Mouse (Mus musculus) cerebral cortex, adult 2 months (tissue): ENCODE data around the gene Mettl16.

Experiments
- WGBS: fragments of 180-500 bp; shearing (Covaris S2); methylation state at CpG from one replicate; pipeline ENCODE4 v1.1.7; 2018; 5-methylcytosine and 5-hydroxymethylcytosine counted together

Gene Mettl16

DNA sequence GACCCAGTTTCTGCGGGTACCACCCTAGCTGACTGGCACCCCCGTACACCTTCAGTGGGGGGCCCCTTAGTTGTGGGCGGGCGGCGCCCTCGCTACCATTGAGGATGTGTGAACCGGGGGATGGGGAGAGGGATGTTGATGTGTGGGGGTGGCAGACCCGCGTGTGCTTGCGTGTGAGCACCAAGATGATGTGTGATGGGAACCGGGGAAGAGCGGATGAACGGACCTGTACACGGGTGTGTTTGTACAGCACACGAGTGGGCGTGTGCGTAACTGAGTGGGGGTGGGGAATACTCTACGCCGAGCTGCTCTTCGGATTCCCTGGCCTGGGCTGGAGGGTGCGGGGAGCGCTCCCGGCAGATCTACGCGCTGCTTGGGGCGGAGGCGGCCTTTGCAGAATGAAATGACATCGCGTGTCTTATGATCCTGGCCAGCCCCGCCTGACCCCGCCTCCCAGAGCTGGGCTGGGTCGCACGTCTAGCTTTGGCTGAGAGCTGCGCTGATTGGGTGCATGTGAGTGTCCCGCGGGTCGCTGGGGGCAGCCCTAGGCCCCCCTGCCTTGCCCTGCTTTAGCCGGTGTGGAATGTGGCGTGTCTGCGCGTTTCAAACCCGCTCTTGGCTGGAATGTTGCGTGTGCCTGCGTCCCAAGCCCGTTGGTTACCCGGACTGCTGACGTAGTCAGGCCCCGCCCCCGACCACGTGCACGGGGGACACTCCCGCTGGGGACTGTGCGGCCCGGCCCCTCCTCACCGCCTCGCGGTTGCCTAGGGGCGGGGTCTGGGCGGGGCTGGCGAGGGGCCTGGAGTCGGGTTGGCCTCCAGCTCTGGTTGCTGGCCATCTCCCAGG is 61.2 kb downstream of the Mettl16 start:
- under 1% methylated on average over 61 of the region's 61 CpGs for WGBS

DNA sequence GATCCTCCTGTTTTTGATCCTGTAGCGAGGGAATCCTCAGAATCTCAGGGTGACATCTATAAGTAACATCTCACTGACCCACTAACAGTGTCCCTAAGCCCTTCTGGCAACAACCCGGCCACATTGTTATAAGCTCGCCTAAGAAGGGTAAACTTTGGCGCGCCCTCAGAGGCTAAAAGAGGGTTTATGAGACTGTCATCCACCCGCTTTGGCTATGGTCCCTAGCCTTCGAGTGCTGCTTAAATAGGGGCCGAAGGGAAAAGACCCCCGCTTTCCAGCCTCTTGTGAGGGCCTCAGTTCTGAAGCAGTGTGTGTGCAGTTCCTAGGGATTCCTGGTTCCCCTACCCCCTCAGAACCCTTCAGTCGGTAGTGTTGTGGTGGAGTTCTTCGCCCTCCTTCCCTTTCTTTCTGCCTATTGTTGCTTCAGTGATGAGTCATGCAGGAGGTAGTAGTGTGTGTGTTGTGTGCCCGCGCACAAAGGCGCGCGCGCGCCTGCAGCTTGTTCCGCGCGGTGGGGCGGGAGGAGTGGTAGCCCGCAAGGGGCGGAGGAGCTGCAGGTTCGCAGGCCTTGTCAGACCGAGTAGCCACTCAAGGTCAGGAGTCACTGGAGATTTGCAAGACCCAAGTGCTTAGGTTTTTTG is 62.0 kb downstream of the Mettl16 start:
- under 1% methylated on average over 26 of the region's 26 CpGs for WGBS

DNA sequence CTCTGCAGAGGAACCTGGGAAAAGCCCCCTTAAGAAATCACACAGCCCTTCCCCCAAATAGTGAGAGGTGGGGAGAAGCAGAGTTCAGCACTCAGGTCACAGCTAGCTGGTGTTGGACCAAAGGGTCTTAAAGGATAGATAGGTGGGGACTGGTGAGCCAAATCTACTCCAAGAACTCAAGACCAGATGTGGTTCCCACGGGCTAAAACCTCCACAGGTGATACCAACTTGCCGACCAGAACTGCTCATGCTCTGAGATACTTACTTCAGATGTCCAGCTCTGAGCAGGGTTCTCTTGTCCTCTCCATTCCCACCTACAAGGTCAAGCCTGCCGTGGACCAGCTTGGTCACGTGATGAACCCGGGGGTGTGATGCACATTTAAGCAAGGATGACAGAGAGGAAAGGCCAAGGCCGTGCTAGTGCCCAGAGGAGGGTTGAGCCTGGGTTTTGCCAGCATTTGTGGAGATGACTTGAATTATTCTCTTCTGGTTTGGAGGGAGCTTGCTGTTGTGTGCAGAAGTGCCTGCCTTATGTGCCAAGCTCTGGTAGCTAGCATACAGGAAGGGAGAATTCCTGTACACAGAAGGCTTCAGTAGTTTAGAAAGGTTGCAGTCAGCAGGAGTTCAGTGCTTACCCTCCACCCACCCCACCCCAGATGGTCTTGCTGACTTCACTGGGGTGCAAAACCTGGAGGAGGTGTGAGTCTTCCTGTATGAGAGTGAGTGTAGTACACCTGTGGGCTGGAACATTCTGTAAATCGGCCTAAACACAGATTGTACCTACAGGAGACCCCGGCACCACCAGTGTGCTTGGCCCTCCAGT is 63.1 kb downstream of the Mettl16 start:
- 55% methylated on average over 8 of the region's 8 CpGs for WGBS

DNA sequence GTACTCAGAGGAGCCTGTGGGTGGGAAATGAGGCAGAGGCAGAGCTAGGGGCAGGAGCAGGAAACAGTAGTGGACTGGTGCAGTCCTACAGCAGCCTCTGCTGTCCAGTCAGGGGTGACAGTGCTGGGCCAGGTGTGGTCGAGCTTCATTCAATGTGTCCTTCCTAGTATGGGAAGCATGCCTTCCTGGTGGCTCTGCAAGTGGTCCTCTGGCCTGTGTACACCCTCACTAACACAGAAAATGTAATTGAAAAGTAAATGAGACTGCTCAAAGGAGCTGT is 63.7 kb downstream of the Mettl16 start:
- 30% methylated on average over 1 of the region's 1 CpGs for WGBS

DNA sequence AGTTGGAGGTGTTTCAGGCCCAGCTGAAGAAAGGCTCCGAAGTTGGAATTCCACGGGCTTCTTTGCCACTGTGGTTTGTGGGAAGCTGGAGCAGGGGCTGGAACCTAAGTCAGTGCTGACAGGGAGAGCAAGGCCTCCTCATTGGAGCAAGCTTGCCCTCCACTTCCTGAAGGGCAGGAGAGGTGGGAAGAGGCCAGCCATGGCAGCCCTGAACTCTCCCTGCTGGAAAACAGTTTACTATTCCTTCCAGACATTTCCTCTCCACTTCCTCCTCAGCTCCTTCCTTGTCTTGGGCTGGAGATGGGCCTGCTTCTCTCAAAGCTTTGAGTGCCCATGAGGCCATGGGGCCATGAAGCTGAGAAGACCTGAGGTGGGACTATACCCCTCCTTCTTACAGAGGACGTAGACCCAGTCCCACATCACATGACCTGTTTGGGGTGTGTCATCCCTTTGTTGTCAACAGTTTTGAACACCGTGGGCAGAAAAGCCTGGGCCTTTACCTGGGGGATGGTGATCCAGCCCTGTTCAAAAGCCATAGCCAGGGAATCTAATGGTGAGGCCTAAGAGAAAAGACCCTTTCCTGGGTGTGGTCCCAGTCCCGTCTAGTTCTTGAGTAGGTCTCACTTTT is 64.1 kb downstream of the Mettl16 start:
- 21% methylated on average over 5 of the region's 5 CpGs for WGBS

DNA sequence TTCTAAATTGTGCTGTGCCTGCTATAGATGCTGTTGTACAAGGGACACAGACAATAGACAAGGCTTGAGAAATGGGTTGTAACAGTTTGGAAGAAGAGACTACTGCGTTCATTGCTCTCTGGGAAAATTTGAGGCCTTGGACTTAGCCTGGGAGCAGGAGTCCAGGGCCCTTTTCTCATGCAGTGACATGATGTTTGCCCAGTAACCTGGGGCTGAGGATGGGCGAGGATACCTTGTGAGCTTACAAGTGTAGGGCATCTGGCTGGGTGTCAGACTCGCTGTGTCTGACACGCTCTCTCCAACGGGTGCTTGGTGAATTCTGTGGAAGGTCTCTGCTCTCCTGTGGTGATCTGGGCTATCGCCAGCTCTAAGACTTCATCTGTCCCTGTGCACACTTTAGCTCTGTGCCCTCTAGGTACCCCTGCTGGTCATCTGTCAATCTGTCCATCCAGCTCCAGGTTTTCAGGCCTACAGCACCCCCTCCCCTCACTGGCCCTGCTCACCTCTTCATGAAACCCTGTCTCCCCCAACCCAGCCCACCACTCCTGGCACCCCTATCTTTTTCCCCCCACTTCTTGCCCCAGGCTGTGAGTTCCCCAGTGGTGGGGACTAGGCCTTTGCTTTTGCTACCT is 65.1 kb downstream of the Mettl16 start:
- WGBS: 76% methylated on average over 6 of the region's 6 CpGs

DNA sequence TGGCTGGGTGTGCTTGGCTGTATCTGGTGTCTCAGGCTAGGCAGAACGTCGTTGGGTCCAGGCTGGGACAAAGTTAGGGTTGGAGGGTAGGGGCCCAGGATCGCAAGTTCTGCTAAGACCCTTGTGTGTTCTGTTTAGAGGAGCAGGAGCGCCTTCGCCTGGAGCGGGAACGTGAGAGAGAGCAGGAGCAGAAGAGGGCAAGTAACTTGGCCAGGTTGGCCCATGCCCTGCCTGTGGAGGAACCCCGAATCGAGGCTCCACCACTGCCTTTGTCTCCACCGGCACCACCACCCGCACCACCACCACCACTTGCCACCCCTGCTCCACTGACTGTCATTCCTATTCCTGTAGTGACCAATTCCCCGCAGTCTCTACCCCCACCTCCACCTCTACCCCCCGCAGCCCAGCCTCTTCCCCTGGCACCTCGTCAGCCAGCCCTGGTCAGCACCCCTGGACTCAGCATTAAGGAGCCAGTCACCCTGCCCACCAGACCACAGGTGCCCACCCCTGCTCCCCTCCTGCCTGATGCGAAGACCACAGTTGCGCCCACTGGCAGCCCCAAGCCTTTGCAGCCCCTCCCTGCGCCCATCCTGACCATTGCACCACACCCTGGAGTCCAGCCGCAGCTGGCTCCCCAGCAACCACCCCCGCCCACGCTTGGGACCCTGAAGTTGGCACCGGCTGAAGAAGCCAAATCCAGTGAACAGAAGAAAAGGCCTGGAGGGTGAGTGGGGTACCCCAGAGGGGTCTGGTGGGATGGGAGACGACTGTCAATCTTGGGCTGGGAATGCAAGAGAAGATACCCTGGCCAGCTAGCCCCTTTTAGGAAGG is 65.8 kb downstream of the Mettl16 start:
- WGBS: 84% methylated on average over 22 of the region's 22 CpGs

DNA sequence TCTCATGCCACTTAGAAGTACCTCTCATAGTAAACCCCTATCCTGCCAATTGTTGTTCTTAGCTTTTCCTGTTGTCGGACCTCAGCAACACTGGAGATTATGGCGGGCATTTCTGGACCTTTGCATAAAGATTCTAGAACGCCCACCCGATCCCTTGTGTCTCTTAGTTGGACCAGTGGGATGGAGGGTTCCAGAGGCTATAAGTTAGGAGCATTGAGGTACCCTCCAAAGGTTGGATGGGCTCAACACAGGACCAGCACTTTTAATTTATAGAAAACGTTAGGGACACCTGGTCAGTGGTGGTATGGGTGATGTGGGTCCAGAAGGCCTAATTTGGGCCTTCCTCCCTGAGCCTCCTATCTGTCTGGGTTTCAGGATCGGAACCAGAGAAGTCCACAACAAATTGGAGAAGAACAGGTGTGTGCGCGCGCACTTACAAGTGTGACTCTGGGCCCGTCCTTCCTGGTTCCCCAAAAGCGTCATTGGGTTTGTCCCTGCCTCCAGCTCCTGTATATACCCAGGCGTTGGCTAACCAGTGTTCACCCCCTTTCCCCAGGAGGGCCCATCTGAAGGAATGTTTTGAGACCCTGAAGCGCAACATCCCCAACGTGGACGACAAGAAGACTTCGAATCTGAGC is 66.5 kb downstream of the Mettl16 start:
- WGBS: 46% methylated on average over 16 of the region's 16 CpGs

DNA sequence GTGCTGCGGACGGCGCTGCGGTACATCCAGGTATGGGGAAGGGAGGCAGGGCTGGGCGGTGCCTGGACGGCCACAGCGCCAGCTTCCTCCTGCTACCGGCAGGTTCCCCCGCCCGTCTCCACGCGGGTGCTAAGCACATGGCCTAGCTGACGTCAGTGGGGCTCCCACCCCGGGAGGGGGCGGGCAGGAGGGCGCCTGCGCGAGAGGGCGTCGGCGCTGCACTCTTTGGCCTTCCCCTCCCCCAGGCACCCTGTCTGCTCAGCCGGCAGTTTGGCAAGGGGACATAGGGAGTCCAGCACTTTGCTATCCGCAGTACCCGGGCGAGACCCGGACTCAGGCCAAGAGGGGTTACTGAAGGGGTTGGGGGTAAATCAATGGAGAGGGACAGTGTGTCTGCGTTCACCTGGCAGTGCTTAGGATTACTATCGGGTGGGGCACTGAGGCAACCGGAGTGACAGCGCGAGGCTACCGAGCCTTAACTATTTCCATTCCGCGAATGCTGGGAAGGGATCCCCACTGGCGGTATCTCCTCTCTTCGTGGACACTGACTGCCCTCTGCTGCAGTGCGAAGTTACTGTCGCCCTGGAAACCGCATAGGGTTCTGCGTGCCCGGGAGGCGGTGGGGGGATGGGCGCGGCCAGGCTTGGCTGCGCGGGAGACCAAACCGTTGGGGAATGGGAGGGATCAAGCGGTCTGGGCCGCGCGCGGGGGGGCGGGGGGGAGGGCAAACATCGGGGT is 67.2 kb downstream of the Mettl16 start:
- 2% methylated on average over 54 of the region's 54 CpGs for WGBS

DNA sequence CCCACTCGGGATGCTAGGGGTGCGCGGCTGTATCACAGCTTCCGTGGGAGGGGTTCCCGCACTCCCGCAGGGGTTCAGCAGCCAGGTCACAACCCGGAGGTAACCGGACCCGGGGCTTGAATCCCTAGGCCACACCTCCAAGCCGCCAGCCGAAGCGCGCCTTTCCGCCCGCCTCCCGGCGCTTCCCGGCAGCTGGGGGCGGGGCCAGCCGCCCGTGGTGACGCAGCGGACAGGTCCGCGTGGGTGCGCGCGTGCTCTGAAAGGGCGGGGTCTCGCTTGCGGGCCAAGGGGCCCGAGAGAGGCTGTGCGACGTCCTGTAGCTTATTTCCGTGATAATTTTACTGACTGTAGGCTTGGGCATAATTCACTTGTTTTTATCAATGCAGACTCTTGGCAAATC is 67.8 kb downstream of the Mettl16 start:
- under 1% methylated on average over 35 of the region's 35 CpGs for WGBS

DNA sequence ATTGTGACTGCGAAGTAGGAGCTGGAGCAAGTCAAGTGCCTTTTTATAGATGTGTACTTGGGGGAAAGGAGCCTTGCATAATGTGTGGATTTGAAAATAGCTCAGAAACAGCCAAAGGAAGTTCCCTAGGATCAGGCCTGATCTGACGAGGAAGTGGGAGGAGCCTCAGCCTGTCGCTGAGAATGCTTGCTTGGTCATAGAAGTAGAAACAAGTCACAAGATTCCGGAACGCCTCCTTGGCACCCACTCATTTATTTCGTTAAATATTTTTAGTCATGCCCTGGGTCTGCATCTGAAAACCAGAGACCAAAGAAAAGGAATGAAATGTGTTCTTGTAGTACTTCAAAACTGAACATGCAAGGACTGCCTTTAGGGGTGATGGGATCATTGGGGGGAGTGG is 68.3 kb downstream of the Mettl16 start:
- 11% methylated on average over 6 of the region's 6 CpGs for WGBS

DNA sequence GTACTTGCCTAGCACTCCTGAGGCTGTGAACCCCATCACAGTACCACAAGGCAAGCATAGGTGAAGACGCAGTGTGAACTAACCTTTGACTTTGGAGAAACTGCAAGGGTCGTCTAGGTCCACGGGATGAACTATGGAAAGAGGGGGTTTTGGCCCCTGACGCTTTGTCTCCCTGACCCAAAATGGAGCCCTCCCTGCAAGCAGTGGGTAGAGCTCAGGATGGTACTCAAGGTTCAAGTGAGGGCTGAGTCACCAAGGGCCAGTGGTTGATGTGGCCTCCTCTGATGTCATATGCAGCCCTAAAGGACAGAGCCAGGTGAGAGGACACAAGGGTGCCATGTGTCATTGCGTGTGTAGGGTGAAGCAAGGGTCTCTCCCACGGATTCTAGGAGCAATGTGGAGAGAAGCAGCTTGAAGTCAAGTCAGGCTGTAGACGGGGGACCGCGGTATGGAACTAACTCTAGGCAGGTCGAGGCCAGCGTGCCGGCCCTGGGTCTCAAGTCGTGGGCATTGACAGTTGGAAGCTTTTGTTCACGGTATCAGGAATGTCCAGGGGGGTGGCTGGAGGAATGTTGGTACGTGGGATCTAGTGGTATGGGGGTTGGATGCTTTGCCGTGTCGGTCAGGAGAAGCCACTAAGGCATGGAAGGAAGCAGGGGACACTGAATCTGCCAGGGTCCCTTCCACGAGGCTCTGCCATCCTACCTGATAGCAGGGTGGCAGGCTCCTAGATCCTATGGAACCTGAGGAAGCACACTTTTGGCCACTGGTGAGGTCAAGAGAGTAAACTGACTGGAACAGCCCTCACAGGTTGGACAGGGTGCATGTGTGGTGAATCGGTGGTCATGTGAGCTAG is 69.5 kb downstream of the Mettl16 start:
- WGBS: 92% methylated on average over 19 of the region's 19 CpGs

DNA sequence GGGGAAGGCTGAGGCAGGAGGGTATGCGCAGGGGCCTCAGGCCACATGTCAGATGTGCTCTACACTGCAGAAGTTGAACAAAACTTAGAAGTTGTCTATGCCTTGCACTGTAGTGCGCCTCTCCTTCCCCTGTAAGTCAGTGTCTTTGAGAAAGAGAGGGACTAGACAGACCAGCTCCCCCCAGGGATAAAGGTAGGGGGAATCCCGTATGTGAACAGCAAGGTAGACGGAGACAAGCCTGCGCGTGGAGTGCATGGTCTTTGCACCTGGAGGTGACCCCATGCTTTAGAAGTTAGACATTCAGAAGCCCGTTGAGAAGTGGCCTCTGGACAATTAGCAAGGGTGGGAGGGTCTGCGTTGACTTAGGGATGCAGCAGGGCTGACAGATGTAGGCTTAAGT is 70.1 kb downstream of the Mettl16 start:
- 94% methylated on average over 8 of the region's 8 CpGs for WGBS

DNA sequence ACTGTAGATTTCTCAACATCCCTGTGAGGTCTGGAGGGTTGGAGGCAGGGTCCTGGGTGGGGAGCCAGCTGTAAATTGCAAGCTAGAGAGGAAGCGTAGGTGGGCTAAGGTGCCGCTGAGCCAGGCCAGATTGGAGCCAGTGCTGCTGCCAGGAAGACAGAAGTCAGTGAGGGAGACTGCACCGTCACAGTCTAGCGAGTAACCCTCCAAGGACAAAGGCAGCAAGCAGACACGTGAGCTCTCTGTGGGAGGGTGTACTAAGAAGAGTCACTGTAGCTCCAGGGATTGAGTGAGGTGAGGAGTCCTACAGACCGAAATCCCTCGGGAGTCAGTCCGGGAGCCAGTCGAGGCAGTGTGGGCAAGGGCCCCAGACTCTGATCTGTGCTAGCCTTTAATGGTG is 70.7 kb downstream of the Mettl16 start:
- 50% methylated on average over 9 of the region's 9 CpGs for WGBS

DNA sequence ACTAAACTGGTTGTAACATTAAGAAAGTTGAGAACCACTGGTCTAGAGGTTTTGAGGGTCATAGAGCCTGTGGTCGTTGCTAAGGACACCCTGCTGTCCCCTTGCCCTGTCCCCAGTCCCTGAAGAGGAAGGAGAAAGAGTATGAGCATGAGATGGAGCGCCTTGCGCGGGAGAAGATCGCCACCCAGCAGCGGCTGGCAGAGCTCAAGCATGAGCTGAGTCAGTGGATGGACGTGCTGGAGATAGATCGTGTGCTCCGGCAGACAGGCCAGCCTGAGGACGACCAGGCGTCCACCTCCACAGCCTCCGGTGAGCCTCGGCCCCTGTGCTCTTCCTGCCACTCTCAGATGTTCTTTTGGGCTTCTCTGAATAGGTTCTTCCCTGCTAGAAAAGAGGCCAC is 71.4 kb downstream of the Mettl16 start:
- 71% methylated on average over 13 of the region's 13 CpGs for WGBS

DNA sequence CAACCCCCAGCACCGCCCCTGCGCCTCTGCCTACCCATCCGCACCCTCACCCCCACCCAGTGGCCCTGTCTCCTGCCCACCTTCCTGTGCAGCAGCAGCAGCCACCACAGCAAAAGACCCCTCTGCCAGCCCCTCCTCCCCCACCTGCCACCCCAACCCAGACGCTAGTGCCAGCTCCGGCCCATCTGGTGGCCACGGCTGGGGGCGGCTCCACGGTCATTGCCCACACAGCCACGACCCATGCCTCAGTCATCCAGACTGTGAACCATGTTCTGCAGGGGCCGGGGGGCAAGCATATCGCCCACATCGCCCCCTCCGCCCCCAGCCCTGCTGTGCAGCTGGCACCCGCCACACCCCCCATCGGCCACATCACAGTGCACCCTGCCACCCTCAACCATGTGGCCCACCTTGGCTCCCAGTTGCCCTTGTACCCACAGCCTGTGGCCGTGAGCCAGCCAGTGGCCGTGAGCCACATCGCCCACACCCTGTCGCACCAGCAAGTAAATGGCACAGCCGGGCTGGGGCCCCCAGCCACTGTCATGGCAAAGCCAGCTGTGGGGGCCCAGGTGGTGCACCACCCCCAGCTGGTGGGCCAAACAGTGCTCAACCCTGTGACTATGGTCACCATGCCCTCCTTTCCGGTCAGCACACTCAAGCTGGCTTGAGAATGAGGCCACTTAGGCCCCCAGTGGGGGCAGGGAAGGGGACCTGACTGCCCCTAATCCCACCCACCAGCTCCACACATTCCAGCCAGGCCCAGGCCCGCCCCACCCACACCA is 72.2 kb downstream of the Mettl16 start:
- WGBS: 62% methylated on average over 21 of the region's 22 CpGs

DNA sequence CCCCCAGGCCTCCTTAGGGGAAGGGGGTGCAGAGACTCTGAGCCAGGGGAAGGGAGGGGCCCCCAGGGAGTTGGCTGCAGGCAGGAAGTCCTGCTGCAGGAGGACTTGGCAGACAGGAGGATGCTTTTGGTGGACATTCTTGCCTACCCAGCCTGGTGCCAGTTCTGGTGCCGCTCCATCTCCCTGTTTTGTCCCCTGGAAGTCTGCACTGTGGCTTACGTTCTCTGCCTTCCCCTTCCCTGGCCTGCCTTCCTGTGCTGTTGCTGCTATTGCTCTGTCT is 72.7 kb downstream of the Mettl16 start:
- 34% methylated on average over 2 of the region's 2 CpGs for WGBS

DNA sequence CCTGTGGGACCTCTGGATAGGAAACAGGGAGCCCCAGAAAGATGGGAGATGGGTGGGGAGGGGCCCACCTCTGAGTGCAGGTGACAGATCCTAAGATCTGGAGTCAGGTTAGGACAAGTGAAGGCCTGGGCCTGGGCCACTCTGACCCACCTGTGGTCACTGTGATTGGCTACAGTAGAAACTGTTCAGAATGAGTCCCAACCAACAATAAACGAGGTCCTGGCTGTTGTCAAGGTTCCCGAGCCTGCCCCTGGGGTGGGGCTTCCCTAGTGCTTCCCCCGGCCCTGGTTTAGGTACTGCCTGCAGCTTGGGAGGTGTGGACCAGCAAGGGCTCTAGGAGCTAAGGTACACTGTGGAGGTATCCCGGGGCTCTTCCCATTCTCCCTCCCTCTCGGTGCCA is 73.1 kb downstream of the Mettl16 start:
- WGBS: 68% methylated on average over 5 of the region's 5 CpGs
